Comparison of ENCODE assay signal across 8 mouse cellular contexts in the genomic region with DNA sequence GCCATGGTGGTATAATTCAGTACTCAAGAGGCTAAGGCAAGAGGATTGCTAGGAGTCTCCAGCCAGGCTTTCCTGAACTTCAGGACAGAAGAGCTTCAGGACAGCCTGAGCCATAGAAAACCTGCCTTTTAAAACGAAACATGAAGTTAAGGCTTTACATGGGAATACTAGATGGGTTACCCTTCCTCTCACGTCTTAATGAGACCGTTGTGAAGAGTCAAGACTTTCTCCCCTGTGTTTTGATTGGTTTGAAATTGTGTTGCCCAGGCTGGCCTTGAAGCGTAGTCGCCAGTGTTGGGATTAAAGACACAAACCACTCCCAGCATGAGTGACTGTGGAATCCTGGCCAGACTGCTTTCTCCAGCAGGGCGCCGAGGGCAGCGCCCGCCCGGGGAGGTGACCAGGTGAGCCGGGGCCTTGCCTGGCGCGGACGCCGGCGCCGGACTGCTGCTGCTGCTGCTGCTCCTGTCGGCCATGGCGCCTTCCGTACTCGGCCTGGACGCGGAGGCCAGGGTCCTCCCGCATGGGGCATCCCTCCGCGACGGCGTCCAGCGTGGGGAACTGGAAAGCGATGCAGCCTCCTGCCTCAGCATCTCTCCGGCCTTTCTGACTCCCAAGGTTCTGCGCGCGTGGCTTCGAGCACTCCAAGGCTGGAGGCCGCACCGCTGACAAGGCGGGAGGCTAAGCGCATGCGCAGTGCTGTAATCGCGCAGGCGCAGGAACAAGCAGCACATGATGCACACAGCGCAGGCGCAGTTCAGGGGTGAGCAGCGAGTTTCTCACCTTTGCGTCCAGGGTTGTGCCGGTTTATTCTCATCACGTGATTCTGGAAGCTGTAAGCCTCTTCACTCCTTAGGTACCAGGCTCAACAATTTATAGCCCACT. TPM values are rescaled to one million over a fixed set of nuclear protein-coding genes. Genes with fewer than 3 reads are reported as not detected.
A peak's percentile ranks its signal among the peaks of the same experiment; 100 is the strongest.
DNase-seq lines count a peak whose midpoint lies in the region; ATAC-seq and TF ChIP-seq lines count a peak whose summit lies in the region.

No protein-coding gene starts in this region.

- ATAC-seq in heart, embryonic 15.5 days (replicated peaks; ENCODE audit: insufficient number of reproducible peaks, insufficient read depth, low FRiP score, low read depth), result 0 out of 2 replicates have a peak, but pooled peaks have one; percentile 8
- ATAC-seq in embryonic facial prominence, embryonic 11.5 days (replicated peaks; ENCODE audit: insufficient number of reproducible peaks, low FRiP score, low TSS enrichment, low read depth), result peak; percentile 35; the same call in 1 of the 2 replicates
- 0 out of 2 replicates have a peak, but pooled peaks have one; percentile 12 for ATAC-seq in neural tube, embryonic 15.5 days (ENCODE audit: low FRiP score)
- no peak for ATAC-seq in erythroid progenitor cell, adult 5-6 weeks (replicated peaks; ENCODE audit: low FRiP score, poor library complexity, severe bottlenecking)

- H3K9me3 ChIP-seq in heart, embryonic 15.5 days (replicated peaks), result no peaks in the 10 kb centered on the region
- no peaks in the 10 kb centered on the region for H3K9me3 ChIP-seq in embryonic facial prominence, embryonic 11.5 days (replicated peaks; ENCODE audit: control insufficient read depth, low read length)
- no peaks in the 10 kb centered on the region for H3K9me3 ChIP-seq in limb, embryonic 10.5 days (replicated peaks)
- H3K9me3 ChIP-seq in neural tube, embryonic 15.5 days (replicated peaks), result no peaks in the 10 kb centered on the region

- no peak overlapping the region for H3K27ac ChIP-seq in heart, embryonic 15.5 days
- no peak overlapping the region; the same call in 1 of the 2 replicates for H3K27ac ChIP-seq in embryonic facial prominence, embryonic 11.5 days (replicated peaks; ENCODE audit: low read depth, low read length)
- H3K27ac ChIP-seq in limb, embryonic 10.5 days, result no peak overlapping the region; the same call in 1 of the 2 replicates
- no peak overlapping the region for H3K27ac ChIP-seq in neural tube, embryonic 15.5 days (replicated peaks)
- H3K27ac ChIP-seq in left cerebral cortex, adult 2 months, result no peak overlapping the region

- H3K4me3 ChIP-seq in heart, embryonic 15.5 days, result no peak overlapping the region
- no peak overlapping the region for H3K4me3 ChIP-seq in embryonic facial prominence, embryonic 11.5 days (ENCODE audit: low read depth, low read length)
- no peak overlapping the region for H3K4me3 ChIP-seq in limb, embryonic 10.5 days
- H3K4me3 ChIP-seq in neural tube, embryonic 15.5 days (replicated peaks), result no peak overlapping the region
- no peak overlapping the region for H3K4me3 ChIP-seq in left cerebral cortex, adult 2 months

- TF ChIP-seq CTCF in left cerebral cortex, adult 2 months (IDR thresholded peaks at IDR 0.05), result no peak

- H3K4me1 ChIP-seq in heart, embryonic 15.5 days (replicated peaks), result peaks cover 36% of the 10 kb centered on the region
- H3K4me1 ChIP-seq in embryonic facial prominence, embryonic 11.5 days (ENCODE audit: control insufficient read depth, insufficient read depth, low read length), result no peaks in the 10 kb centered on the region
- H3K4me1 ChIP-seq in limb, embryonic 10.5 days, result peaks cover 24% of the 10 kb centered on the region
- peaks cover 26% of the 10 kb centered on the region for H3K4me1 ChIP-seq in neural tube, embryonic 15.5 days

- H3K4me2 ChIP-seq in heart, embryonic 15.5 days, result no peak overlapping the region
- H3K4me2 ChIP-seq in embryonic facial prominence, embryonic 11.5 days (ENCODE audit: low read depth, low read length), result no peak overlapping the region
- H3K4me2 ChIP-seq in neural tube, embryonic 15.5 days, result no peak overlapping the region

- no peak for DNase-seq in heart, postnatal 25 days (ENCODE audit: low spot score)
- no peak for DNase-seq in embryonic facial prominence, embryonic 11.5 days (ENCODE audit: low spot score)
- peak; percentile 33 for DNase-seq in limb, embryonic 10.5 days (ENCODE audit: low spot score)
- no peak for DNase-seq in left cerebral cortex, adult 2 months (ENCODE audit: extremely low spot score in 1 of 2, low spot score in 2 of 2)
- DNase-seq in natural killer cell, adult 2 months (ENCODE audit: low spot score in 2 of 2), result no peak

- H3K9ac ChIP-seq in heart, embryonic 15.5 days, result no peak overlapping the region
- H3K9ac ChIP-seq in embryonic facial prominence, embryonic 11.5 days (replicated peaks; ENCODE audit: low read length), result no peak overlapping the region
- no peak overlapping the region for H3K9ac ChIP-seq in neural tube, embryonic 15.5 days (replicated peaks)

- H3K36me3 ChIP-seq in heart, embryonic 15.5 days, result peaks cover 66% of the 10 kb centered on the region
- peaks cover 20% of the 10 kb centered on the region for H3K36me3 ChIP-seq in embryonic facial prominence, embryonic 11.5 days (replicated peaks; ENCODE audit: control insufficient read depth, insufficient read depth, low read depth, low read length)
- peaks cover 74% of the 10 kb centered on the region for H3K36me3 ChIP-seq in limb, embryonic 10.5 days
- H3K36me3 ChIP-seq in neural tube, embryonic 15.5 days, result peaks cover 66% of the 10 kb centered on the region

- intact Hi-C loops in heart, postnatal 25 days (cut with DNase I), result no loop called here
- intact Hi-C loops in left cerebral cortex, adult 2 months (cut with DNase I), result no loop called here

- H3K27me3 ChIP-seq in heart, embryonic 15.5 days, result no peaks in the 10 kb centered on the region
- no peaks in the 10 kb centered on the region for H3K27me3 ChIP-seq in embryonic facial prominence, embryonic 11.5 days (ENCODE audit: control insufficient read depth, insufficient read depth, low read length)
- H3K27me3 ChIP-seq in limb, embryonic 10.5 days (ENCODE audit: low read depth, poor library complexity, severe bottlenecking), result no peaks in the 10 kb centered on the region
- no peaks in the 10 kb centered on the region for H3K27me3 ChIP-seq in neural tube, embryonic 15.5 days (replicated peaks)

- 82% methylated on average over 49 of the region's 49 CpGs for WGBS in heart, embryonic 15.5 days
- WGBS in embryonic facial prominence, embryonic 11.5 days, result 87% methylated on average over 49 of the region's 49 CpGs
- 85% methylated on average over 49 of the region's 49 CpGs for WGBS in limb, embryonic 10.5 days
- 84% methylated on average over 49 of the region's 49 CpGs for WGBS in neural tube, embryonic 15.5 days

RNA-seq across cellular contexts. Expression of a gene that starts 0.4 kb away (rescaled TPM):
- polyA plus RNA-seq in heart, embryonic 15.5 days (2015; fragmentation: Nextera tagmentation; extraction: Ambion mirVana), result 0.09 and 0.14 TPM in 2 replicates
- total RNA-seq in heart, postnatal 25 days (2021), result under 1 TPM; 0.08 TPM
- 0.06 TPM in 1 of 2 replicates, not detected in the other for polyA plus RNA-seq in embryonic facial prominence, embryonic 11.5 days (2014; fragmentation: Nextera tagmentation; extraction: Ambion mirVana)
- polyA plus RNA-seq in limb, embryonic 10.5 days (2016; fragmentation: Nextera tagmentation; extraction: Ambion mirVana), result 0.05 and 0.06 TPM in 2 replicates
- polyA plus RNA-seq in neural tube, embryonic 15.5 days (2015; fragmentation: Nextera tagmentation; extraction: Ambion mirVana), result 0.13 and 0.29 TPM in 2 replicates
- total RNA-seq in erythroid progenitor cell, adult 5-6 weeks (2015; ENCODE audit: low replicate concordance), result 0.72 TPM in 1 of 2 replicates, not detected in the other
- total RNA-seq in erythroid progenitor cell, adult 5-6 weeks (2017; ENCODE audit: low replicate concordance), result not detected in 2 replicates
- under 1 TPM; 0.30 to 0.36 TPM for total RNA-seq in left cerebral cortex, adult 2 months (2021)

RNA-seq across cellular contexts. Expression of a gene that starts 7.3 kb away (rescaled TPM):
- polyA plus RNA-seq in heart, embryonic 15.5 days (2015; fragmentation: Nextera tagmentation; extraction: Ambion mirVana), result 47.5 and 53.4 TPM in 2 replicates
- 10 to 100 TPM; 89.2 to 99.7 TPM for total RNA-seq in heart, postnatal 25 days (2021)
- polyA plus RNA-seq in embryonic facial prominence, embryonic 11.5 days (2014; fragmentation: Nextera tagmentation; extraction: Ambion mirVana), result 44.3 and 48.9 TPM in 2 replicates
- 47.2 and 50.7 TPM in 2 replicates for polyA plus RNA-seq in limb, embryonic 10.5 days (2016; fragmentation: Nextera tagmentation; extraction: Ambion mirVana)
- polyA plus RNA-seq in neural tube, embryonic 15.5 days (2015; fragmentation: Nextera tagmentation; extraction: Ambion mirVana), result 53.7 TPM in 2 replicates
- 174 and 210 TPM in 2 replicates for total RNA-seq in erythroid progenitor cell, adult 5-6 weeks (2015; ENCODE audit: low replicate concordance)
- total RNA-seq in erythroid progenitor cell, adult 5-6 weeks (2017; ENCODE audit: low replicate concordance), result 142 and 143 TPM in 2 replicates
- total RNA-seq in left cerebral cortex, adult 2 months (2021), result 10 to 100 TPM; 69.2 to 70.8 TPM

RNA-seq across cellular contexts. Expression of a gene that starts 38.9 kb away (rescaled TPM):
- polyA plus RNA-seq in heart, embryonic 15.5 days (2015; fragmentation: Nextera tagmentation; extraction: Ambion mirVana), result 236 and 304 TPM in 2 replicates
- total RNA-seq in heart, postnatal 25 days (2021), result 1,000 to 10,000 TPM; 1,031 to 1,101 TPM
- polyA plus RNA-seq in embryonic facial prominence, embryonic 11.5 days (2014; fragmentation: Nextera tagmentation; extraction: Ambion mirVana), result 51.1 and 55.3 TPM in 2 replicates
- 30.7 and 35.3 TPM in 2 replicates for polyA plus RNA-seq in limb, embryonic 10.5 days (2016; fragmentation: Nextera tagmentation; extraction: Ambion mirVana)
- 59.3 and 68.0 TPM in 2 replicates for polyA plus RNA-seq in neural tube, embryonic 15.5 days (2015; fragmentation: Nextera tagmentation; extraction: Ambion mirVana)
- 16.3 and 18.0 TPM in 2 replicates for total RNA-seq in erythroid progenitor cell, adult 5-6 weeks (2015; ENCODE audit: low replicate concordance)
- total RNA-seq in erythroid progenitor cell, adult 5-6 weeks (2017; ENCODE audit: low replicate concordance), result 8.3 and 38.5 TPM in 2 replicates
- 10 to 100 TPM; 44.8 to 47.3 TPM for total RNA-seq in left cerebral cortex, adult 2 months (2021)
